21 mouse cellular contexts compared by ENCODE assay signal in the genomic region with DNA sequence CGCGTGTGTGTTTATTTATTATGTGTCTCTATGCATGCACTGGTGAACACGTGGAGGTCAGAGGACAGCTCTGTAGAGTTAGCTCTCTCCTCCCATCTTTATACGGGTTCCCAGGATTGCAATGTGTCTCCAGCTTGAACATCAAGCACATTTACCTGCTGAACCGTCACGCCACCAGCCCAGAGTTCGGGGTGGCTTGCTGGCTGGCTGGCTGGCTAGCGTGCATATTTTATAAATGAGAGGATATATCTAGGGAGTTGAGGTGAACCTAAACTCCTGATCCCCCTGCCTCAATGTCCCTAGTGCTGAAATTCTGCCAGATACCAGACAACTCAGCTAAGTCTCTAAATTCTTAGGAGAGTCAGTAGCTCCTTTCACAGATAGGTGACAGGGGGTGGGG.
A peak's percentile ranks its signal among the peaks of the same experiment; 100 is the strongest.
DNase-seq lines count a peak whose midpoint lies in the region; ATAC-seq lines count a peak whose summit lies in the region.
"Had no signal": no experiment of that assay in that cellular context is flagged by ENCODE, and none has a peak within 500 bp of the region (broad histone marks: within the 10 kb centered on the region; RNA-seq: fewer than 3 reads in every experiment).

No protein-coding gene starts in this region.

- H3K4me1 ChIP-seq in heart, embryonic 10.5 days: peaks cover 23% of the 10 kb centered on the region
- peaks cover 3% of the 10 kb centered on the region; the same call in 1 of the 2 replicates for H3K4me1 ChIP-seq in midbrain, embryonic 11.5 days (ENCODE audit: control insufficient read depth, insufficient read depth, low read length)
- H3K4me1 ChIP-seq in midbrain, embryonic 13.5 days (replicated peaks): peaks cover 16% of the 10 kb centered on the region

- no peaks in the 10 kb centered on the region for H3K9me3 ChIP-seq in heart, embryonic 10.5 days
- no peaks in the 10 kb centered on the region for H3K9me3 ChIP-seq in midbrain, embryonic 11.5 days (ENCODE audit: control insufficient read depth, low read length)
- no peaks in the 10 kb centered on the region for H3K9me3 ChIP-seq in midbrain, embryonic 13.5 days

- no peak overlapping the region for H3K4me3 ChIP-seq in heart, embryonic 10.5 days
- no peak overlapping the region for H3K4me3 ChIP-seq in midbrain, embryonic 11.5 days (ENCODE audit: low read depth, low read length)
- no peak overlapping the region for H3K4me3 ChIP-seq in midbrain, embryonic 13.5 days (replicated peaks)

- no peak overlapping the region for H3K9ac ChIP-seq in midbrain, embryonic 11.5 days (ENCODE audit: low read length)
- no peak overlapping the region for H3K9ac ChIP-seq in midbrain, embryonic 13.5 days (replicated peaks)

- peaks cover 37% of the 10 kb centered on the region for H3K27me3 ChIP-seq in heart, embryonic 10.5 days (ENCODE audit: insufficient read depth, poor library complexity, severe bottlenecking)
- no peaks in the 10 kb centered on the region for H3K27me3 ChIP-seq in midbrain, embryonic 11.5 days (ENCODE audit: control insufficient read depth, insufficient read depth, low read length)
- H3K27me3 ChIP-seq in midbrain, embryonic 13.5 days: peaks cover 16% of the 10 kb centered on the region; the same call in 1 of the 2 replicates
- H3K27me3 ChIP-seq: CH12.LX, Patski had no signal

- no peak overlapping the region for H3K27ac ChIP-seq in heart, embryonic 10.5 days
- H3K27ac ChIP-seq in midbrain, embryonic 11.5 days (ENCODE audit: low read depth, low read length): no peak overlapping the region
- no peak overlapping the region for H3K27ac ChIP-seq in midbrain, embryonic 13.5 days

- peak; percentile 90 for DNase-seq in heart, adult 11 months
- no peak for DNase-seq in heart, adult 8-10 months (ENCODE audit: low spot score)
- DNase-seq in heart, embryonic 10.5 days (ENCODE audit: low spot score): peak; percentile 48
- no peak for DNase-seq in heart, postnatal 14 days
- DNase-seq in midbrain, embryonic 11.5 days (ENCODE audit: low spot score, missing footprints): peak; percentile 19
- DNase-seq: adrenal gland, adult 2 months; adrenal gland, adult 8-10 months; adrenal gland, postnatal 10 days; adrenal gland, postnatal 14 days; adrenal gland, postnatal 25 days; adrenal gland, postnatal 36 days; B cell, adult 2 months; cerebellum, adult 11 months; cerebellum, adult 11-12 months; cerebellum, adult 18-20 months had no signal

- no peak for ATAC-seq in midbrain, embryonic 11.5 days (ENCODE audit: low FRiP score)
- no peak for ATAC-seq in midbrain, embryonic 13.5 days
- ATAC-seq: activated CD4-positive, CD25-positive, alpha-beta regulatory T cell, adult 4 months; CD4-positive, CD25-positive, alpha-beta regulatory T cell, adult 4 months; Patski had no signal

- intact Hi-C loops in heart, postnatal 14 days (cut with DNase I): no loop called here

- 92% methylated on average over 8 of the region's 8 CpGs for WGBS in heart, embryonic 10.5 days
- 93% methylated on average over 8 of the region's 8 CpGs for WGBS in midbrain, embryonic 11.5 days
- 91% methylated on average over 8 of the region's 8 CpGs for WGBS in midbrain, embryonic 13.5 days

- no peak overlapping the region for H3K4me2 ChIP-seq in midbrain, embryonic 11.5 days
- H3K4me2 ChIP-seq in midbrain, embryonic 13.5 days (replicated peaks): no peak overlapping the region

- H3K36me3 ChIP-seq in heart, embryonic 10.5 days: peaks cover 20% of the 10 kb centered on the region; the same call in 1 of the 2 replicates
- no peaks in the 10 kb centered on the region for H3K36me3 ChIP-seq in midbrain, embryonic 11.5 days (ENCODE audit: control insufficient read depth, insufficient read depth, low read length)
- H3K36me3 ChIP-seq in midbrain, embryonic 13.5 days: peaks cover 11% of the 10 kb centered on the region
- H3K36me3 ChIP-seq: G1E had no signal

Comparison
In these comparisons a context has a peak if more than half of its experiments do, and no peak if none do; other contexts are left out.
1. DNase-seq: peak in heart, adult 11 months (single experiment), heart, embryonic 10.5 days (single experiment) and midbrain, embryonic 11.5 days (single experiment); none in heart, adult 8-10 months (single experiment) and heart, postnatal 14 days (0 of 2).